8 mouse cellular contexts compared by ENCODE assay signal in genomic region chr17:26502808-26503671, GRCm38 (mm10). TPM values are rescaled to one million over a fixed set of nuclear protein-coding genes. Genes with fewer than 3 reads are reported as not detected.
DNase-seq lines count a peak whose midpoint lies in the region; ATAC-seq and TF ChIP-seq lines count a peak whose summit lies in the region.

No protein-coding gene starts in this region.

- peak; percentile 96 for DNase-seq in brain, adult 2 months (ENCODE audit: low read depth, low spot score)
- DNase-seq in forebrain, embryonic 11.5 days (ENCODE audit: low spot score): peak; percentile 88
- peak; percentile 73 to 79 for DNase-seq in heart, postnatal 36 days
- peak; percentile 74 to 88 for DNase-seq in layer of hippocampus, adult 2 months (ENCODE audit: low spot score in 2 of 2)
- peak; percentile 90 to 95 for DNase-seq in lung, adult 18-20 months
- DNase-seq in thymus, postnatal 10 days (ENCODE audit: low spot score in 2 of 2): peak; percentile 69 to 70

- no peak overlapping the region for H3K9ac ChIP-seq in ES-Bruce4 (ENCODE audit: low read depth, poor library complexity, severe bottlenecking)
- H3K9ac ChIP-seq in forebrain, embryonic 11.5 days (ENCODE audit: low read length): peak overlapping the region; percentile 41
- H3K9ac ChIP-seq in neural tube, embryonic 14.5 days (replicated peaks; ENCODE audit: low read depth, low read length): peak overlapping the region; percentile 54

- H3K4me2 ChIP-seq in forebrain, embryonic 11.5 days (ENCODE audit: low read depth, low read length, severe bottlenecking): peak overlapping the region; percentile 53
- H3K4me2 ChIP-seq in neural tube, embryonic 14.5 days (ENCODE audit: low read depth, low read length): peak overlapping the region; percentile 63

- TF ChIP-seq CTCF in ES-Bruce4 (IDR thresholded peaks at IDR 0.05; ENCODE audit: low read depth, low read length): no peak
- TF ChIP-seq CTCF in layer of hippocampus, adult 2 months (conservative IDR thresholded peaks at IDR 0.05): no peak

- no peaks in the 10 kb centered on the region for H3K27me3 ChIP-seq in ES-Bruce4 (ENCODE audit: control insufficient read depth, insufficient read depth, low read length, poor library complexity, severe bottlenecking)
- H3K27me3 ChIP-seq in forebrain, embryonic 11.5 days (ENCODE audit: control insufficient read depth, insufficient read depth, low read length): no peaks in the 10 kb centered on the region
- H3K27me3 ChIP-seq in neural tube, embryonic 14.5 days (ENCODE audit: control insufficient read depth, insufficient read depth, low read length): no peaks in the 10 kb centered on the region

- H3K9me3 ChIP-seq in ES-Bruce4 (replicated peaks; ENCODE audit: control insufficient read depth, insufficient read depth, low read length, poor library complexity, severe bottlenecking): no peaks in the 10 kb centered on the region; the same call in 1 of the 2 replicates
- no peaks in the 10 kb centered on the region for H3K9me3 ChIP-seq in forebrain, embryonic 11.5 days (ENCODE audit: control insufficient read depth, low read length)
- no peaks in the 10 kb centered on the region for H3K9me3 ChIP-seq in neural tube, embryonic 14.5 days (ENCODE audit: control insufficient read depth, low read length)

- H3K27ac ChIP-seq in ES-Bruce4 (ENCODE audit: insufficient read depth, low read length): peak overlapping the region; percentile 81
- peak overlapping the region; percentile 92 for H3K27ac ChIP-seq in forebrain, embryonic 11.5 days (ENCODE audit: low read depth, low read length)
- H3K27ac ChIP-seq in layer of hippocampus, adult 2 months: peak overlapping the region; percentile 98
- peak overlapping the region; percentile 88 for H3K27ac ChIP-seq in neural tube, embryonic 14.5 days (ENCODE audit: low read depth, low read length)

- peak; percentile 82 for TF ChIP-seq EP300 in ES-Bruce4 (IDR thresholded peaks at IDR 0.05; ENCODE audit: insufficient read depth, low read depth, low read length)

- WGBS in forebrain, embryonic 11.5 days: 2% methylated on average over 20 of the region's 20 CpGs
- WGBS in neural tube, embryonic 14.5 days: 3% methylated on average over 20 of the region's 20 CpGs

- peak overlapping the region; percentile 13 for H3K4me3 ChIP-seq in ES-Bruce4 (ENCODE audit: low read depth, low read length)
- H3K4me3 ChIP-seq in forebrain, embryonic 11.5 days (ENCODE audit: low read depth, low read length): peak overlapping the region; percentile 23
- peak overlapping the region; percentile 45 for H3K4me3 ChIP-seq in layer of hippocampus, adult 2 months
- peak overlapping the region; percentile 27 for H3K4me3 ChIP-seq in neural tube, embryonic 14.5 days (ENCODE audit: low read depth, low read length)

- H3K4me1 ChIP-seq in ES-Bruce4 (ENCODE audit: control insufficient read depth, insufficient read depth, low read length): peaks cover 7% of the 10 kb centered on the region
- peaks cover 31% of the 10 kb centered on the region for H3K4me1 ChIP-seq in forebrain, embryonic 11.5 days (replicated peaks; ENCODE audit: control insufficient read depth, insufficient read depth, low read length)
- H3K4me1 ChIP-seq in neural tube, embryonic 14.5 days (ENCODE audit: control insufficient read depth, insufficient read depth, low read length): peaks cover 43% of the 10 kb centered on the region

- H3K36me3 ChIP-seq in ES-Bruce4 (ENCODE audit: control insufficient read depth, insufficient read depth, low read length, poor library complexity, severe bottlenecking): peaks cover 15% of the 10 kb centered on the region
- no peaks in the 10 kb centered on the region for H3K36me3 ChIP-seq in forebrain, embryonic 11.5 days (ENCODE audit: control insufficient read depth, insufficient read depth, low read length)
- H3K36me3 ChIP-seq in neural tube, embryonic 14.5 days (ENCODE audit: control insufficient read depth, insufficient read depth, low read length): no peaks in the 10 kb centered on the region

- intact Hi-C loops in heart, postnatal 36 days (cut with DNase I): no loop called here

- ATAC-seq in forebrain, embryonic 11.5 days (replicated peaks; ENCODE audit: low FRiP score): peak; percentile 77
- ATAC-seq in neural tube, embryonic 14.5 days (ENCODE audit: low read depth): peak; percentile 75

- no peak for TF ChIP-seq POLR2A in ES-Bruce4 (IDR thresholded peaks at IDR 0.05; ENCODE audit: insufficient read depth, low read length)

RNA-seq across cellular contexts. Expression of gene Ergic1, which starts 58.2 kb away (rescaled TPM):
- 166 and 167 TPM in 2 replicates for polyA plus RNA-seq in ES-Bruce4 (2011; ENCODE audit: insufficient read depth, insufficient read length, low read depth, missing spikeins)
- polyA plus RNA-seq in forebrain, embryonic 11.5 days (2014; fragmentation: Nextera tagmentation; extraction: Ambion mirVana): 139 and 145 TPM in 2 replicates
- 10 to 100 TPM; 47.5 to 56.2 TPM for total RNA-seq in heart, postnatal 36 days (2021)
- 100 to 1,000 TPM; 121 to 124 TPM for total RNA-seq in layer of hippocampus, adult 2 months (2021)
- polyA plus RNA-seq in neural tube, embryonic 14.5 days (2014; fragmentation: Nextera tagmentation; extraction: Ambion mirVana): 103 and 105 TPM in 2 replicates

RNA-seq across cellular contexts. Expression of gene Dusp1, which starts 58.9 kb away (rescaled TPM):
- polyA plus RNA-seq in ES-Bruce4 (2011; ENCODE audit: insufficient read depth, insufficient read length, low read depth, missing spikeins): 58.4 and 64.9 TPM in 2 replicates
- polyA plus RNA-seq in forebrain, embryonic 11.5 days (2014; fragmentation: Nextera tagmentation; extraction: Ambion mirVana): 35.7 and 37.6 TPM in 2 replicates
- 100 to 1,000 TPM in 1 of 2 experiments, 10 to 100 TPM in 1; 49.6 to 105 TPM for total RNA-seq in heart, postnatal 36 days (2021)
- 10 to 100 TPM; 14.9 to 20.9 TPM for total RNA-seq in layer of hippocampus, adult 2 months (2021)
- 26.9 and 27.2 TPM in 2 replicates for polyA plus RNA-seq in neural tube, embryonic 14.5 days (2014; fragmentation: Nextera tagmentation; extraction: Ambion mirVana)

Comparison
In these comparisons a context has a peak if more than half of its experiments do, and no peak if none do; other contexts are left out.
1. Peak in every context shown above with its lines: DNase-seq, ATAC-seq, H3K4me3 ChIP-seq and H3K27ac ChIP-seq.